Mouse (Mus musculus) erythroblast, embryonic 14.5 days (primary cell): Measurements from ENCODE around the gene Rtl8c. TPM values are rescaled to one million over a fixed set of nuclear protein-coding genes. Genes with fewer than 3 reads are reported as not detected.
"Not testable (repeated sequence)": the region's sequence is repeated elsewhere in the genome, so short reads cannot be mapped to it uniquely, and the experiment has no call there.

Experiments used
- H3K27me3 ChIP-seq: 2 replicates; pipeline ENCODE4 v1.6.1; 2012; ENCODE audit warnings: inconsistent platforms; ENCODE audit not compliant: control insufficient read depth
- H3K36me3 ChIP-seq: 2 replicates; pipeline ENCODE4 v1.6.1; 2012; ENCODE audit warnings: mild to moderate bottlenecking, inconsistent platforms; ENCODE audit not compliant: control insufficient read depth
- H3K4me1 ChIP-seq: 2 replicates; pipeline ENCODE4 v1.6.1; 2012; ENCODE audit warnings: inconsistent platforms; ENCODE audit not compliant: control insufficient read depth
- H3K4me3 ChIP-seq: replicated peaks from 2 replicates; pipeline ENCODE3; 2012; ENCODE audit warnings: moderate library complexity, mild to moderate bottlenecking, inconsistent platforms
- H3K9me3 ChIP-seq: 2 replicates; pipeline ENCODE4 v1.6.1; 2012; ENCODE audit warnings: low read length, inconsistent platforms, mixed read lengths; ENCODE audit not compliant: control insufficient read depth
- GATA1 ChIP-seq: IDR thresholded peaks from 2 replicates; pipeline ENCODE4 v1.6.1; 2012; ENCODE audit warnings: low read length, inconsistent platforms, mixed read lengths
- TAL1 ChIP-seq: IDR thresholded peaks from 3 replicates; pipeline ENCODE4 v1.6.1; 2012; ENCODE audit warnings: low read length, inconsistent platforms, mixed read lengths
- polyA plus RNA-seq: library from polyadenylated mRNA; stranded (reverse); fragments of >175 nt; gene quantifications from 2 replicates; pipeline ENCODE4 v1.2.3, GENCODE M21; 2012

Rtl8c gene
- polyA plus RNA-seq: not detected in 2 replicates

DNA sequence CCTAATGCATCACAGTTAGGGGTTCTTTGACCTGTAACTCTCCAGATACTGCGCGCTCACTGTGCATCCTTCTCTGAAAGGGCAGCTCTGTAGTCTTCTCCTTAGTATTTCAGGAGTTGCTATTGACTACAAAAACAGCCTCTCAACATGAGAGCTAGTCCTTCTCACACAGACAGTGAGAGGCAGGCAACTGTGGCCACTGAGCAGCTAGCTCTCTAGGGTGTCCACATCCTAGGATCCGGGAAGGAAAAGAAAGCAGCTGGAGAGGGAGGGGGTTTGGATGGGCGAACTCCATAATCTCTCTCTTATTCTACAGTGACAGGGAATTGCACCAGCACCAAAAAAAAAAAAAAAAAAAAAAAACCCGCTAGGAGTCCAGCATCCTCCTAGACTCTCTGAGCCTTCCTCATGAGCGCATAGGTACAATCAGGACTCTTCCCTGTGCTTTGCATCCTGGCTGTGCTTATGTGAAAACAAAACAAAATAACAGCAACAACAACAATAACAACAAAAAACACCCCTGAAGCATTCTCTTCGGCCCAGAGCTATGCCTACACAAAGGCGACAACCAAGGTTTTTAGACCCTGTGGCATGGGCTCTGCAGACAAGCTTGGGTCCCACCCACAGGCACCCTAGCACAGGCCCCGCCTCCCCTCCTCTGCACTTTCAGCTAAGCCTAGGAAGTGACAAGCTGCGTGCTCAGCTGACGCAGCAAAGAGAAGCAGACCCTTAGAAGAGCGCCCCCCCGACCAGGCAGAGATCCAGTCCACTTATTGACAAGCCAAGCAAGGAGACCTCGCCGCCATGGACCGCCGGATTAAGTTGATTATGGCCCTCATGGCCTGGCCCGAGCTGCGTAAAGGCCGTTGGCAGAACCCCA, at the start of gene Rtl8c:
TSS of gene Rtl8c (plus strand) at position 791 of the 880 bp plus-strand sequence.
- H3K9me3 ChIP-seq: no peaks in the 10 kb centered on the region
- H3K27me3 ChIP-seq: no peaks in the 10 kb centered on the region
- no peaks in the 10 kb centered on the region for H3K36me3 ChIP-seq
- TF ChIP-seq GATA1: no peak
- no peak for TF ChIP-seq TAL1
- H3K4me3 ChIP-seq: no peak within 1 kb of the TSS
- no peaks in the 10 kb centered on the region for H3K4me1 ChIP-seq

DNA sequence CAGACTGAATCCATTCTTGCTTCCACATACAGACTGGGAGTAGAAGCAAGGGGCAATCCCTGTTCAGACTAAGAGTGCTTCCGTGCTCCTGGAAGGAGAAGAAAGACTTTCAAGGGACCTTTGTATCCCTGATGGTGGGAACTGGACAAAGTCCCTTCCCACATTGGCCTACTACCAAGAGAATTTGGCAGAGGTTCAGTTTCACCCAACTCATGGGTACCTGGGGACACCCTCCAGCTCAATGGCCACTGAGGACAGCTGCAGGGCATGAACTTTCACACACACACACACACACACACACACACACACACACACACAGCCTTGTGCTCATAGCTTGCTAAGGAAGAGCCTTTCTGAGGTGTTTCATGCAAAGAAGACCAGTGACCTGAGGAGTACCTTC, 28.5 kb upstream of the Rtl8c start:
- no peaks in the 10 kb centered on the region for H3K36me3 ChIP-seq
- H3K27me3 ChIP-seq: no peaks in the 10 kb centered on the region
- no peak for TF ChIP-seq TAL1
- no peak for TF ChIP-seq GATA1

DNA sequence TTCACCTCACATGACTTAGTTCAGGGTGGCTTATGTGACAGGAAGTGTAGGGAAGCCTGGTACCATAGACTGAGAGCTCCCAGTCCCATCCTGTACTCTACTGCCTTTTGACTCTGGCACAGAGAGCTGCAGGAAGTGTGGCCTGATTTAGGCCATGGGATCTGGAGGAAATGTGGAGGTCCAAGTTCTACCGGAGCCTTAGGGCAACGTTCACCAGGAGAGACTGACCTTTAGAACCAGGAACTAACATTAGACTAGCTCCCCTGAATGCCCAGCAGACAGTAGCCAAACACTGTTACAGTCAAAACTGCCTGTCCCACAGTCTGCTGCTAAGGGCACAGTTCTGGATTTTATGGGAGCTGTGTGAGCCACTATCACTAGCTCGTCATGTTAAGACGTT, 26.4 kb upstream of the Rtl8c start:
- H3K36me3 ChIP-seq, H3K27me3 ChIP-seq, H3K4me1 ChIP-seq, H3K4me3 ChIP-seq, H3K9me3 ChIP-seq: not testable (repeated sequence)

More for the DNA sequence above, 28.5 kb upstream of the Rtl8c start:
- H3K4me3 ChIP-seq: no peak overlapping the region
- H3K4me1 ChIP-seq: no peaks in the 10 kb centered on the region
- no peaks in the 10 kb centered on the region for H3K9me3 ChIP-seq

DNA sequence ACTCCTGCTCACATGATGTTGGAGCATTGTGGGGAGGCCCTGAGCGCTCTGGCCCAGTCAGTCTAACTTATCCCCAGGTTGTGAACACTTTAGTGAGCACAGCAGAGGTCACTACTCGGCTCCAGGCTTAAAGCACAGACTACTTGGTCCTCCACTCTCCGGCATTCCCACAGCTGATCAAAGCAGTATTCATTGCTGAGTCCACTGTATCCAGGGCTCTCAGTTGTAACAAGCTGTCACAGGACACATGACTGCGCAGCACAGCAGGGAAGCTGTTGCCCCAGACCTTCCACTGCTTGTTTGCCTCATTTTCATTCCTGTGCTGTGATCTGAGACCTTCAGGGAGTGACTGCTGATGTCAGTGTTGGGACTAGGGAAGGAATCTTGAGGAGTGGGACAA, 24.4 kb upstream of the Rtl8c start:
- not testable (repeated sequence) for H3K4me3 ChIP-seq, H3K27me3 ChIP-seq, H3K9me3 ChIP-seq, H3K4me1 ChIP-seq, H3K36me3 ChIP-seq

DNA sequence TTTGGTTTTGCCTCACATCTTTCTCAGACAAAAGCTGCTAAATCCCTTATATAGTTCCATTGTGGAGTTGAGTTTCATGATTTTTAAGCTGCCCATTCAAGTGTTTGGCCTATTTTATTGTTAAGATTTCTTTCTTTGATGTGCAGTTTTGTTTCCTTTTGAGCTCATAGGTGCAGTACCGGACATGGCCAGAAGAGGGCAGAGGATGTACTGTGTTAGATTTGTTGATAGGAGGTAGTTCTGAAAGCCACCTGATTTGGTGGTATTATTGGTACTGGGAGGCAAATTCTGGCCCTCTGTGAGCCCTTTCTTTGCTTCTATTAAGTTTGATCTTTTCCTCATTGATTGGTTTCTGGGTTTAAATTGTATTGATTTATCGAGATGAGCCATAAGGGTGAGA, 7.8 kb upstream of the Rtl8c start:
- H3K27me3 ChIP-seq, H3K4me1 ChIP-seq, H3K4me3 ChIP-seq, H3K36me3 ChIP-seq, H3K9me3 ChIP-seq: not testable (repeated sequence)

DNA sequence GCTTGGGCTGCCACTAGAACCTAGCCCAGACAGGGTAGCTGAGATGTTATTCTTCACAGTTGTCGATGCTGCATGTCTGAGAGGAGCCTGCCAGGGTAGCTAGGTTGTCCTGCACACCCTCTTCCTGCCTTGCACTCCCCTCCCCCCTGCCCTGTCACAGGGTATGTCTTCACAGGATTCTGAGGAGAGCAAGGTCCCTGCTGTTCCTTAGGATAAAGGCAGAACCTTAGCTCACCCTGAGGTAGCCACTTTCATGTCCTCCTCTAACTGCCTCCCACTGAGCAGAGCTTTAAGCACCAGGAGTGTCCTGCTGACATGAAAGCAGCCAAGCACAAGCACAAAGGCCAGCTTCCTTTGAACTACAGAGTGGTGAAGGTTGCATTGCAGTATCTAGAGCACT, 1.7 kb upstream of the Rtl8c start:
- not testable (repeated sequence) for H3K36me3 ChIP-seq, H3K4me3 ChIP-seq

DNA sequence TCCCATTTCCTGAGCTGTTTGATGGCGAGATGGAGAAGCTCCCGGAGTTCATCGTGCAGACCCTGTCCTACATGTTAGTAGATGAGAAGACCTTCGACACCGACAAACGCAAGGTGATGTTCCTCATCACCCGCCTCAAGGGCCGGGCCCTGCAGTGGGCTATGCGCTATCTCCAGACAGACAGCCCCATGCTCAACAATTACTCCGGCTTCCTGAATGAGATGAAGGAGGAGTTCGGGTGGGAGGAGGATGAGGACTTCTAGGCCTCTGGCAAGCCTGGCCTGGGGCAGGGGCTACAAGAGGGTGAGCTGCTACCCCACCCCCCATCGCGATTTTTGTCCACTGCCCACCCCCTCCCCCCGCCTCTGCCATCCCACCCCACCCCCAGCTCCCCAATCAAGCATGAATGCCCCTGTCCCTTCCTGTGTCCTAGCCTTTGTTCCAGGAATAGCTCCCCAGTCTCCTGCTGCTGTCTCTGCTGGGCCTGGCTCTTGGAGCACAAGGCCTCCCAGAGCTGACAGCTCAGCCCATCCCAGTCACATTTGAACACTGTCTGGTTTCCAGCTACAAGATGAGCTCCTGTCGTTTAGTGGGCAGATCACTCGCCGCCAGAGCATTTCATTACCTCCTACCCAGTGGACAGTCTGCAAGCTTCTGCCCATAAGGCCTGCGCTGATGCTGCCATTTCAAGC, 436 bp downstream of the Rtl8c start:
- no peaks in the 10 kb centered on the region for H3K27me3 ChIP-seq
- no peak for TF ChIP-seq TAL1
- TF ChIP-seq GATA1: no peak
- no peaks in the 10 kb centered on the region for H3K4me1 ChIP-seq
- H3K9me3 ChIP-seq: no peaks in the 10 kb centered on the region
- H3K4me3 ChIP-seq: no peak overlapping the region
- no peaks in the 10 kb centered on the region for H3K36me3 ChIP-seq

More for the DNA sequence above, 1.7 kb upstream of the Rtl8c start:
- not testable (repeated sequence) for H3K4me1 ChIP-seq, H3K9me3 ChIP-seq, H3K27me3 ChIP-seq

DNA sequence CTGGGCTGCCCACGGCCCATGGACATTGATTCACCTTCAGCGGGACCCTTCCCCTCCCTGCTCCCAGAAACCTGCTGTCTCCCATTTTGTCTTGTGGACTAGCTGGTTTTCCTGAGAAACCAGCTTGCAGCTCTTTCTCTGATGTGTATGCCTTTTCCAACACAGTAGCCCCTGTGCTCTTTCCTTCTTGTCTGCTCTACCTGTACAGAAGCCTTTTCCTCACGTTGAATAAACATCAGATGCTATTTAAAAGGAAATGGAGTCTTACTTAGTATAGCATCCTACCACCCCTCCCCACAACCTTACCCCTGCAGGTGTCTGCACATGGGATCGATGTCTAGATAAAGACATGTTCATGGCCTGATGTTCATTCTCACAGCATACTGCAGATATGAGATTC, 1.0 kb downstream of the Rtl8c start, which contains the start of gene Gm14597:
TSS of gene Gm14597 (minus strand) at position 101 of the 400 bp plus-strand sequence.
- H3K4me3 ChIP-seq, H3K36me3 ChIP-seq: not testable (repeated sequence)

DNA sequence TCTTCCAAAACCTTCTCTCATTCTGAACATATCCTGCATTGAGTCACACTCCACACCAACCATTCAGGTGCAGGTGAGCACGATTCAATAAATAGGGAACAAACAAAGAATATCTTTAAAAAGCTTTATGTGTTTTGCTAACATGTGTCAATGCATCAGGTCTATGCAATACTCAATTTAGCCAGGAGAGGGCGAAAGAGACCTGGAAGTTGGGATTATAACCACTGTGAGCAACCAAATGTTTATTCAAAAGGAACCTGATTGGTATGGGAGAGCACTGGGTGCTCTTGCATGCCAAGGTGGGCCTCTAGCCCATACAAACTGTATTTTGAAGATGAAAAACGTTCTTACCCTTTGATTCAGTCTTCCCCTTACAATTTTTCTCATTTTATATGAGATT, 2.7 kb downstream of the Rtl8c start:
- H3K4me1 ChIP-seq: no peaks in the 10 kb centered on the region
- no peak for TF ChIP-seq GATA1
- TF ChIP-seq TAL1: no peak

More for the DNA sequence above, 1.0 kb downstream of the Rtl8c start, which contains the start of gene Gm14597:
- not testable (repeated sequence) for H3K4me1 ChIP-seq, H3K27me3 ChIP-seq, H3K9me3 ChIP-seq

DNA sequence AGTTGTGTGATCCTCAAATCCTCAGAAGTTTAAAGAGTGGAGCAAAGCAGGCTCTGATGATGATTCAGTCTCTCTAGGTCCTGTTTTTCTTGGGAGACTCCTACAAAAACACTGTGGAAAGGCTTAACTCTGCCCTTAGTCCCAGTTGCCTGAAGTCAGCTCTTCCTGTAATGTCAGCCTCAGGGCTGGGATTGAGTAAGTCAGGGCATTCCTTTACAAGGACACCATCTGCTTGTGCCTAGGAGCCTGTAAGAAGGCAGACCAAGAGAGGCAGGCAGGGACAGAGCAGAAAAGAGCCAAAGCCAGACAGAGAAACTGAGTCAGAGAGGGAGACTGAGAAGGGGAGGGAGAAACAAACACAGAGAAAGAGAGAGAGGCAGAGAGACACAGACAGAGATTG, 3.6 kb downstream of the Rtl8c start:
- not testable (repeated sequence) for H3K27me3 ChIP-seq, H3K36me3 ChIP-seq, H3K4me1 ChIP-seq, H3K9me3 ChIP-seq, H3K4me3 ChIP-seq

More for the DNA sequence above, 2.7 kb downstream of the Rtl8c start:
- no peaks in the 10 kb centered on the region for H3K9me3 ChIP-seq
- no peak overlapping the region for H3K4me3 ChIP-seq
- no peaks in the 10 kb centered on the region for H3K27me3 ChIP-seq
- H3K36me3 ChIP-seq: no peaks in the 10 kb centered on the region

DNA sequence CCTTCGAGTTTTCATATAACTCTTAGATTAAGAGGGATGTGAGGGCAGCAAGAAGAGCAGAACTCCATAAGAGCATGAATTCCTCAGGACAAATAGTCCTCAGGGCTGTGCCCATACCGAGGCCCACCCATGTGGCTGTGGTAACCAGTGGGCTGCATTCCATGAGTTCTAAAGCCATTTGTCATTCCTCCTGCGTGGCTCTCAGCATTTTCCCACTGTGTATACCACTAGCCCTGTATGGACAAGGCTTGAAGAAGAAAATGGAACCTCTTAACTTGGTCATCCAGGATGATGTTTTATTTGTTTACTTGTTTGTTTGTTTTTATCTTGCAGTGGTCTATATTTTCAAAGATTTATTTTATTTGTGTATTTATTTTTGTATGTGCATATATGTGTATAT, 30.3 kb downstream of the Rtl8c start:
- H3K4me3 ChIP-seq, H3K36me3 ChIP-seq, H3K9me3 ChIP-seq, H3K4me1 ChIP-seq, H3K27me3 ChIP-seq: not testable (repeated sequence)

DNA sequence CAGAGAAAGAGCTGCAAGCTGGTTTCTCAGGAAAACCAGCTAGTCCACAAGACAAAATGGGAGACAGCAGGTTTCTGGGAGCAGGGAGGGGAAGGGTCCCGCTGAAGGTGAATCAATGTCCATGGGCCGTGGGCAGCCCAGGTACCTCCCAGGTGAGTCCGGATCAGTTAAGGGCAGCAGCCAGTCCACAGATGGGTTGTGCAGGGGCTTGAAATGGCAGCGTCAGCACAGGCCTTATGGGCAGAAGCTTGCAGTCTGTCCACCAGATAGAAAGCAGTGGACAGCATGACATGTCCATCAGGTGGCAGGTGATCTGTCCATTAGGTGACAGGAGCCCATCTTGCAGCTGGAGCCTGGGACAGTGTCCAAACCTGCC, 34.8 kb downstream of the Rtl8c start:
- not testable (repeated sequence) for H3K4me1 ChIP-seq, H3K4me3 ChIP-seq, H3K9me3 ChIP-seq, H3K36me3 ChIP-seq, H3K27me3 ChIP-seq

DNA sequence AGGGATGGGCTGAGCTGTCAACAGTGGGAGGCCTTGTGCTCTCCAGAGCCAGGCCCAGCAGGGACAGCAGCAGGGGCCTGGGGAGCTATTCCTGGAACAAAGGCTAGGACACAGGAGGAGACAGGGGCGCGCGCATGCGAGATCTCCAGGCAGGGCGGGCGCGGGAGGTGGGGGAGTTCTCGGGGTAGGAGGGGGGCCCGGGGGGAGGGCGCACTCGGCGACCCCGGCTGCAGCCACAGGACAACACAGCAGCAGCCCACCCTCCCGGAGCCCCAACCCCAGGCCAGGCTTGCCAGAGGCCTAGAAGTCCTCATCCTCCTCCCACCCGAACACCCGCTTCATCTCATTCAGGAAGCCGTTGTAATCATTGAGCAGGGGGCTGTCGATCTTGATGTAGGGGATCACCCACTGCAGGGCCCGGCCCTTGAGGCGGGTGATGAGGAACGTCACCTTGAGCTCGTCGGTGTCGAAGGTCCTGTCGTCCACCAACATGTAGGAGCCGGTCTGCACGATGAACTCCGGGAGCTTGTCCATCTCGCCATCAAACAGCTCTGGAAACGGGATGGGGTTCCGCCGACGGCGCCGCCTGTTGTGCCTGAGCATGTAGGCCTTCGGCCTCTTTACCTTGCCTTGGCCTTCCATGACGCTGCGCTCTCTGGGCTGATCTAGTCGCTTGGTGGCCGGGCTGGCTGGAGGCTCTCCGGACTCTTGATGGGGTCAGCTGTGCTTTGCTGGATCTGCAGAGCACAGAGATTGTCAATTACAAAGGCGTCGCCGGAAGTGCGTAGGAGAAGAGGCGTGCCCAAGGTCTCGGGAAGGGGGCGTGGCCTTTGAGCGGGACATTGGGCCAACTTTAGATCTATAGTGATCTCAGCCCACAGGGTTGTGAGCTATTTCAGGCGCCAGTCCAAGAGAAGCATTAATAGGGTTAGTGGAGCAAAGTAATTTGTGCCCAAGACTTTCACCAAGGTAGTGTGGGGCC, 35.4 kb downstream of the Rtl8c start, which contains the start of gene Rtl8a:
TSS of gene Rtl8a (minus strand) at position 703 of the 982 bp plus-strand sequence.
- not testable (repeated sequence) for H3K36me3 ChIP-seq, H3K9me3 ChIP-seq, H3K4me1 ChIP-seq, H3K27me3 ChIP-seq
- peak within 1 kb of the TSS; percentile 48 for H3K4me3 ChIP-seq
